Mouse (Mus musculus) gastrocnemius, postnatal 36 days (tissue): Measurements from ENCODE around the gene Tcf7l2. TPM values are rescaled to one million over a fixed set of nuclear protein-coding genes. Genes with fewer than 3 reads are reported as not detected.

Experiments used
- DNase-seq, 2 experiments: peaks; one replicate each; pipeline ENCODE4 v3.0.0; 2022
- intact Hi-C: fragments of 180-260 bp; cut with DNase I; formaldehyde crosslinking; loops from one replicate; pipeline ENCODE4 v1.15.1; 2025
- total RNA-seq, 2 experiments: library from RNA; stranded (reverse); gene quantifications; 2 replicates each; pipeline ENCODE4 v1.2.3; 2021

The Tcf7l2 gene
- total RNA-seq, 2 experiments from 2014 or later = 6.6 to 9.7 TPM

DNA sequence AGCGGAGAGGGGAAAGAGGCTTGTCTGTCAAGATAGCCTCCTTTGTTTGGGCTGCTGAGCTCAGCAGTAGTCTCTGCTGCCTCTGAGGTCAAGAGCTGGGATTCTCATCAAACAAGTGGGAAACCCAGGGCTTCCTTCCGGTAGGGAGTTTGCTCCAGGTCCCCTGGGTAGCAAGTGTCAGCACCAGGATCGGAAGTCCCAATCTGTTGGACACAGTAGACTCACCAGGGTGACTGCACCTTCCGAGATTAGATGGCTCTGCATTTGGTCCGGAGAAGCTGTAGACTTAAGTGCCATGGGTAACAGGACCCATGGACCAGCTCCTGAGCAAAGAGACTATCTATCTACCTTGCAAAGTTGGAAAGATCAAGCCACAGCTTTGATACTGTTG is 47.3 kb downstream of the Tcf7l2 start:
- intact Hi-C loops = no loop called here
- no peak for DNase-seq

- intact Hi-C loops = no loop called here
- no peak for DNase-seq
These were observed 48.2 kb downstream of the Tcf7l2 start for GRCm38 (mm10) chr19:55789838-55790237.

DNA sequence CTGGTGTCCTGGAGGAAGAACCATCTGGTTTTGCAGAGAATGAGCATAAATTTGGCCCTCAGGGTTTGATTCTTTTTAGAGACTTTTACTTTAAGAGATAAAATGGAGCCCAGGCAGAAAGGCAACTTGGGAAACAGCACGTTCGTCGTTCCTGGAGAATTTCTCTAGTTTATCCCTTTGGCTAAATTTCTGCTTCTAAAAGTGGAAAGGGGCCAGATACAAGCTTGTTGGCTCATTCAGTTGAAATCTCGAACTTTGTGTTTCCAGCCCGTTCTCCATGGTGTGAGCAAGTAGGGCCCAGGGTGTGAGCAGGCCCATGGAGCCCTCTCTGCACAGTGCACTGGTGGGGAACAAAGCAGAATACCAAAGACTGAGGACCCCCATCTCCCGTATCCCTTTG is 49.7 kb downstream of the Tcf7l2 start:
- no peak for DNase-seq
- intact Hi-C loops = no loop called here

DNA sequence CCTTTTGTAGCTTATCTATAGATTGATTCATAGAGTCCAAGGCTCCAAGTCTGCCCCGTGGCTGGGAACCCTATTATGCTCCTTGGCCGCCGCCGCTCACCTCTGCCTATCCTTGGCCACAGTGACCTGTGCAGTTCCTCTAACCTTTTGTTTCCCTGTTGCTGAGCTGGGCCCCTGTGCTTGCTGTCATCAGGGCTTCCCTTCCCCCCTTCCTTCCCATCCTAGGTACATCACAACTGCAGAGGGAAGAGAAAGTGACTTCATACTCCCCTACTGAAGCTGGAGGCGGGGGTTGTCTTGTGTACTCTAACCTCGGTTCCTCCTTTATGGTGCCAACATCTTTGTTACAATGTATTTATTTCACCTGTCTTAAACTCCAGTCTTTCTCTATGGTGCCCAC is 50.3 kb downstream of the Tcf7l2 start:
- intact Hi-C loops = no loop called here
- DNase-seq = no peak

- no peak for DNase-seq
- intact Hi-C loops = no loop called here
These were observed 51.0 kb downstream of the Tcf7l2 start for GRCm38 (mm10) chr19:55792571-55792970.

DNA sequence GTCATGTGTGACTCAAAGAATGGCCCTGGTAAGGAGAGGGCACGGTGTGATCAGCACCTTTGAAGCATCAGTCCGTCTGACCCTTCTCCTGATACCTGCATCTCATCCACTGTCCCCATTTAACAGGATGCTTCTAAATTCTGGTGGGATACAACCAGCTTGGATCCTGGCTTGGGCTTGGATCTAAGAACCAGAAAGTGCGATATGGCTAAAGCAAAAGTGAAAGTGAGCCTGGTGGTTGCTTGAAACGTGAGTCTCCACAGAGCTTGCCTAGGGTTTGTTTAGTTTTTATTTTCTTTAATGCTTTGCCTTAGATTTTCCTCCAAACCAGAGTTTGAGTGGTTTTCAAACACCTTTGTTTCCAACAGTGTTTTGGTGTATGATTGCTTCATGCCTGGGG is 51.4 kb downstream of the Tcf7l2 start:
- intact Hi-C loops = no loop called here
- no peak for DNase-seq

GRCm38 (mm10) chr19:55794194-55794945 is 52.8 kb downstream of the Tcf7l2 start:
- intact Hi-C loops = no loop called here
- DNase-seq = no peak

DNA sequence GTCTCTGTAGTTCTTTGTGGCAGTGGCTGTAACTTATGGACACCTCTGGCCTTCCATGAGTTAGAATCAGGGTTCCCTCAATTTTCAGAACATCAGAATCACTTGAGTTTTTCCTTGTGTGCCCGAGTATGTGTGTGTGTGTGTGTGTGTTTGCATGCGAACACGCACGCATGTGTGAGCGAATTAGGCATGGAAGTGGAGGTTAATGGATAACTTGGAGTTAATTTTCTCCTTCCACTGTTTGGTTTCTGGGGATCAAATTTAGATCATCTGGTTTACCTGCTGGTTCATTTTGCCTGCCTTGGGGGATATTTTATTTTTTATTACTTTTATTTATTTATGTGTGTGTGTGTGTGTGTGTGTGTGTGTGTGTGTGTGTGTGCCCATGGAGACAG is 53.3 kb downstream of the Tcf7l2 start:
- intact Hi-C loops = no loop called here
- no peak for DNase-seq

DNA sequence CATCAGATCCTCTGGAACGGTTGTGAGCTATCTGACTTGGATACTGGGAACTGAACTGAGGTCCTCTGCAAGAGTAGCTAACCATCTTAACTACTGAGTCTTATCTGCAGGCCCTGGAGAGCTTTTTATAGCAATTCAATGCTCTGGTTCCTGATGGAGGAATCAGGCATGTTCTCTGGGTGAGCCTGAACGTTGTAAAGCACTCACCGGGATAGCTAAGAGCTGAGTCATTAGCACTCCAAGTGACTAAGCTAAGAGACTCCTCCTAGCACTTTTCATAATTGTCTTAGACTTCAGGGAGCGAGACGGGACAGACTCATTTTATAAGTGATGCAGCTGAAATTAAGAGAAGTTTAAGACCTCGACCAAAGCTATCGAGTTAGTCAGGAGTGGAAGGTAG is 53.7 kb downstream of the Tcf7l2 start:
- intact Hi-C loops = no loop called here
- no peak for DNase-seq

- intact Hi-C loops = no loop called here
- no peak for DNase-seq
These were observed 56.2 kb downstream of the Tcf7l2 start for GRCm38 (mm10) chr19:55797834-55798233.

- no peak for DNase-seq
- intact Hi-C loops = no loop called here
These were observed 57.8 kb downstream of the Tcf7l2 start for GRCm38 (mm10) chr19:55799411-55799810.

DNA sequence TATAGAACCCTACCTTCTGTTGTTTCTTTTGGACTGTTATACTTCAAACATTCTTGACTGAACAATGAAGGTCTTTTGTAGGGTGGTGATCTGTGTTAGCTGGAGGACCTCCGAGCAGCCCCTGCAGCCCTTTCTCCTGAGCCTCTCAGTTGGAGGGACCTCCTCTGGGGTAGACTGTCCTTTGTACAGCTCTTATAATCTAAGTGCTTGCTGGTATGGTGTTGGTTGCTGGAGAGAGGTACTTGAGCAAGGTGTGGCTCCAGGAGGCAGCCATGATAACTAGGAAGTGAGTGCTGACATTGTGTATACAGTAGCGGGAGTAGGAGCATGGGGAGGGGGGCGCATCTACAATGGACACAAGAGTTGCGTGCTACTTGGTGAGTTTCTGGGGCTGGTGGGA is 58.4 kb downstream of the Tcf7l2 start:
- DNase-seq = no peak

GRCm38 (mm10) chr19:55803121-55803520 is 61.5 kb downstream of the Tcf7l2 start:
- DNase-seq = no peak
- intact Hi-C loops = loop anchor here (10.0 kb wide), 1 partner anchor 58 kb away; the partner anchor contains the start of gene Tcf7l2

More for the DNA sequence above, 58.4 kb downstream of the Tcf7l2 start:
- intact Hi-C loops = loop anchor here (10.0 kb wide), 1 partner anchor 55 kb away; the partner anchor contains the start of gene Tcf7l2

- intact Hi-C loops = loop anchor here (10.0 kb wide), 1 partner anchor 59 kb away; the partner anchor contains the start of gene Tcf7l2
- no peak for DNase-seq
These were observed 62.2 kb downstream of the Tcf7l2 start for GRCm38 (mm10) chr19:55803797-55804196.

- no peak for DNase-seq
- intact Hi-C loops = loop anchor here (10.0 kb wide), 1 partner anchor 60 kb away; the partner anchor contains the start of gene Tcf7l2
These were observed 63.2 kb downstream of the Tcf7l2 start for GRCm38 (mm10) chr19:55804795-55805194.

GRCm38 (mm10) chr19:55806434-55807193 is 65.0 kb downstream of the Tcf7l2 start:
- intact Hi-C loops = loop anchor here (10.0 kb wide), 1 partner anchor 62 kb away; the partner anchor contains the start of gene Tcf7l2

DNA sequence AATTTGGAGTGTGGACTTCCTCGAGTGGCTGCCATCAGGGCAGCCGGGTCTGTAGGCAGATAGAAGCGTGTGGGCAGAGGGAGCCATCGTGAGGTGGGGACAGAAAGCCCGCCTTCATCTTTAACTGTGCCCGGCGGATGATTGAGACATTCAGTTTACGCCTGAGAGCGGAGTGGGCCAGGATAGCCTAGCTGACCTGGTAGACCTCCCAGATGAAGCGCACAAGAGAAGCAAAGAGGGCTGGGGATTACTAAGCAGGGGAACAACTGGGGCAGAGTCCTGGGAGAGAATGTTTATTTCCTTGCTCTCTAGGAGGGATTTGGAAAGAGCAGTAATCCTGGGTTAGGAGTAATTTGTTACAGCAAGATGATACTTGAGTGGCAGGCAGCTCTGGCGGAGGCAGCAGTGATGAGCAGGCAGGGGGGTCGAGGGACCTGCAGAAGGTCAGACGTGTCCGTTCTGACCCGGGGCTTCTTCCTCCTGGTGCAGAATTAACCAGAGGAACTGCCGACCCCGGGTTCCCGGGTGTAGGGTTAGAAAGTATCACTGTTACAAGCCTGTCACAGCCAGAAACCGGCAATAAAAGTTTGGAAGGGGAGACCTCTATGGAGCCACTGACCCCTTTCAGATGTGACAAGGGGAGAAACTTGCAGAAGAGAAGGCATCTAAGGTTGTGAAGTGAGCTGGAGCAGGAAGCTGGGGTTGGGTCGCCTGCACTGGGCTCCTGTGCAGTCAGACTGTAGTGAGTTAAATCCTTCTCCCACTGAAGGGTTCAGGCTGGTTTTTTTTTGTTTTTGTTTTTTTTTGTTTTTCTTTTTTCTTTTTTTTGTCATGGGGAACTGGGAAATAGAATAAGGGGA is 65.8 kb downstream of the Tcf7l2 start:
- DNase-seq = no peak

More at GRCm38 (mm10) chr19:55806434-55807193, 65.0 kb downstream of the Tcf7l2 start:
- DNase-seq = no peak

GRCm38 (mm10) chr19:55808304-55808703 is 66.7 kb downstream of the Tcf7l2 start:
- DNase-seq = no peak
- intact Hi-C loops = loop anchor here (10.0 kb wide), 1 partner anchor 64 kb away; the partner anchor contains the start of gene Tcf7l2

More for the DNA sequence above, 65.8 kb downstream of the Tcf7l2 start:
- intact Hi-C loops = loop anchor here (10.0 kb wide), 1 partner anchor 63 kb away; the partner anchor contains the start of gene Tcf7l2

DNA sequence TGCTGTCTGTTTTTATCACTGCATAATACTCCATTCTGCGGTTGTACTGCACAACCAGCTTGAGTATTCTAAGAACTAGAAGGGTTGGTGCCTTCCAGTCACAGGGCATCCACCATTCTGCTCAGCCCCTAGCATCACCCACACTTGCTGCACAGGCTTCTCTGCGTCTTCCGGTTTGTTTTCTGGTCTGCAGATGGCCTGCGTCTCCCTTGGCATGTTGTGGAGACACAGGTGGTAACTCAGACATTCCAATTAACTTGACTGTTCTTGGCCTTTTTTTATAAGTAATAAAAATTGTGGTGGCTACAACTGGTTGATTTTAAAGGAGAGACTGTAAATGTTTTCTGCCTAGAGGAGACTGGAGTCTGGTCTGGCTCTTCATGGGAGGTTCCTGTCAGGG is 67.9 kb downstream of the Tcf7l2 start:
- no peak for DNase-seq
- intact Hi-C loops = loop anchor here (10.0 kb wide), 1 partner anchor 65 kb away; the partner anchor contains the start of gene Tcf7l2

DNA sequence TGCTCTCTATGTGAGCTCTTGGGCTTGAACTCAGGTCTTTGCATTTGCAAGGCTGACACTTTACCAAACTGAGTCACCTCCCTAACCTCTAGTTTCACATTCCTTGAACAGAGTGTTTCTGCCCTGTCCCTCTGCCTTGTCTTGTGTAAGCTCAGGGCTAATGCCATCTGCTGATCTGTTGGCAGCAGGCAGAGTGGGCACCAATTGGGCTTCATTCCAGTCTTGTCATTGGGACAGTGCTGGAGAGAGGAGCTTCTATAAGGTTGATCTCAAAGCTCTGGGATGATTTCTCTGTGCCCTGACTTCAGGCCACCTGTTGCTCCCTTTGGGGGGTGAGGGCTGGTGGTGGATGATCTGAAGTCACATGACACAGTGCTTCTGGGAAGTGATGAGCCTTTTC is 70.6 kb downstream of the Tcf7l2 start:
- DNase-seq = no peak
- intact Hi-C loops = no loop called here
